Comparison of ENCODE assay signal across 9 mouse cellular contexts in the genomic region with DNA sequence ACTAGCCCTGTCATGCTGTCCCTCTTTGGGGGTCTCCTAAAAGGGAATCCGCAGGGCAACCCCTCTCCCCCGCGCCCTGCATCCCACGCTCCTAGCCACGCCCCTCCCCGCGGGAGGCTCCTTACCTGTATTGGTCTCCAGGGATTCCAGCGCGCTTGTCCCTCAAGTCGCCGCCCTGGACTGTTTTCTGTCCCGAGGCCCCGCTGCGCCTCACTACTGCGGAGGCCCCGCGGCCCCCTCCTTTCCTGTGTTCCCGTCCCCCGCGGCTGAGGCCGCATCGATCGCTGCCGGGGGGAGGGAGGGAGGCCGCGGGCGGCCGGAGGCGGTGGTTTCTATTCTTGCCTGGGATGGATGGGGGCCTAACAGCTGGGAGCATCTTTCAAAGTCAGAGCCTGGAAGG. TPM values are rescaled to one million over a fixed set of nuclear protein-coding genes. Genes with fewer than 3 reads are reported as not detected.
DNase-seq lines count a peak whose midpoint lies in the region; ATAC-seq and TF ChIP-seq lines count a peak whose summit lies in the region.
"Had no signal": no experiment of that assay in that cellular context is flagged by ENCODE, and none has a peak within 500 bp of the region (broad histone marks: within the 10 kb centered on the region; RNA-seq: fewer than 3 reads in every experiment).

A gene (minus strand): TSS at position 212 of the 400 bp plus-strand sequence.

- no peak for TF ChIP-seq CTCF in kidney, postnatal 0 days (IDR thresholded peaks at IDR 0.05; ENCODE audit: low read depth)
- no peak for TF ChIP-seq CTCF in kidney, adult 2 months (conservative IDR thresholded peaks at IDR 0.05; ENCODE audit: insufficient read depth, insufficient read length, low read depth, low read length)
- no peak for TF ChIP-seq CTCF in hindbrain, postnatal 0 days (IDR thresholded peaks at IDR 0.05; ENCODE audit: low read depth)

- no peak for TF ChIP-seq POLR2A in kidney, adult 2 months (IDR thresholded peaks at IDR 0.05; ENCODE audit: low read depth, low read length)

- 0 out of 2 replicates have a peak within 1 kb of the TSS, but pooled peaks have one; percentile 14 for H3K9ac ChIP-seq in kidney, postnatal 0 days (ENCODE audit: low read depth, low read length)
- peak within 1 kb of the TSS; percentile 44; the same call in 1 of the 2 replicates for H3K9ac ChIP-seq in embryonic facial prominence, embryonic 12.5 days
- H3K9ac ChIP-seq in hindbrain, postnatal 0 days (replicated peaks; ENCODE audit: low read length): no peak within 1 kb of the TSS; the same call in 1 of the 2 replicates
- H3K9ac ChIP-seq in midbrain, embryonic 16.5 days (ENCODE audit: low read depth, low read length): 0 out of 2 replicates have a peak within 1 kb of the TSS, but pooled peaks have one; percentile 45

- ATAC-seq in kidney, postnatal 0 days (replicated peaks; ENCODE audit: low FRiP score, low read depth): 0 out of 2 replicates have a peak, but pooled peaks have one; percentile 12
- ATAC-seq in embryonic facial prominence, embryonic 12.5 days (ENCODE audit: insufficient number of reproducible peaks, insufficient read depth, low FRiP score, low TSS enrichment): no peak
- no peak for ATAC-seq in hindbrain, postnatal 0 days
- no peak for ATAC-seq in midbrain, embryonic 16.5 days
- ATAC-seq in cerebellum, adult (ENCODE audit: insufficient number of reproducible peaks, low FRiP score, low TSS enrichment): no peak

- H3K4me2 ChIP-seq in kidney, postnatal 0 days (ENCODE audit: low read length): peak within 1 kb of the TSS; percentile 50
- peak within 1 kb of the TSS; percentile 75 for H3K4me2 ChIP-seq in embryonic facial prominence, embryonic 12.5 days (replicated peaks)
- H3K4me2 ChIP-seq in hindbrain, postnatal 0 days (ENCODE audit: low read depth, low read length): peak within 1 kb of the TSS; percentile 58
- H3K4me2 ChIP-seq in midbrain, embryonic 16.5 days (ENCODE audit: low read length): peak within 1 kb of the TSS; percentile 73

- peaks cover 44% of the 10 kb centered on the region for H3K27me3 ChIP-seq in kidney, postnatal 0 days (ENCODE audit: insufficient read depth, low read length)
- peaks cover 2% of the 10 kb centered on the region for H3K27me3 ChIP-seq in kidney, adult 2 months (replicated peaks; ENCODE audit: control insufficient read depth, insufficient read depth, low read length)
- peaks cover 72% of the 10 kb centered on the region for H3K27me3 ChIP-seq in embryonic facial prominence, embryonic 12.5 days
- peaks cover 52% of the 10 kb centered on the region for H3K27me3 ChIP-seq in hindbrain, postnatal 0 days (ENCODE audit: insufficient read depth, low read length)
- H3K27me3 ChIP-seq in midbrain, embryonic 16.5 days (ENCODE audit: control insufficient read depth, insufficient read depth, low read depth, low read length): peaks cover 59% of the 10 kb centered on the region

- DNase-seq in kidney, postnatal 0 days (ENCODE audit: low spot score): no peak
- no peak for DNase-seq in kidney, adult 2 months
- DNase-seq in hindbrain, postnatal 0 days (ENCODE audit: low spot score): no peak
- no peak for DNase-seq in layer of hippocampus, adult 9-11 months
- DNase-seq in lung, postnatal 36 days: no peak

- H3K27ac ChIP-seq in kidney, postnatal 0 days: no peak within 1 kb of the TSS
- no peak within 1 kb of the TSS for H3K27ac ChIP-seq in kidney, adult 2 months (ENCODE audit: insufficient read depth, low read depth, low read length)
- no peak within 1 kb of the TSS for H3K27ac ChIP-seq in embryonic facial prominence, embryonic 12.5 days
- no peak within 1 kb of the TSS for H3K27ac ChIP-seq in hindbrain, postnatal 0 days
- H3K27ac ChIP-seq in midbrain, embryonic 16.5 days (ENCODE audit: low read length): no peak within 1 kb of the TSS
- H3K27ac ChIP-seq: macrophage had no signal

- peak within 1 kb of the TSS; percentile 24 for H3K4me3 ChIP-seq in kidney, postnatal 0 days (replicated peaks; ENCODE audit: low read depth, low read length)
- no peak within 1 kb of the TSS for H3K4me3 ChIP-seq in kidney, adult 2 months (ENCODE audit: insufficient read depth, low read depth, low read length)
- H3K4me3 ChIP-seq in embryonic facial prominence, embryonic 12.5 days: peak within 1 kb of the TSS; percentile 41
- peak within 1 kb of the TSS; percentile 30 for H3K4me3 ChIP-seq in hindbrain, postnatal 0 days (ENCODE audit: low read length)
- peak within 1 kb of the TSS; percentile 38 for H3K4me3 ChIP-seq in midbrain, embryonic 16.5 days (ENCODE audit: low read depth, low read length)

- H3K9me3 ChIP-seq in kidney, postnatal 0 days (replicated peaks; ENCODE audit: low read length): no peaks in the 10 kb centered on the region
- no peaks in the 10 kb centered on the region for H3K9me3 ChIP-seq in embryonic facial prominence, embryonic 12.5 days
- no peaks in the 10 kb centered on the region for H3K9me3 ChIP-seq in hindbrain, postnatal 0 days (ENCODE audit: low read length)
- no peaks in the 10 kb centered on the region for H3K9me3 ChIP-seq in midbrain, embryonic 16.5 days (replicated peaks; ENCODE audit: control insufficient read depth, low read length, poor library complexity, severe bottlenecking)

- under 1% methylated on average over 29 of the region's 29 CpGs for WGBS in kidney, postnatal 0 days
- WGBS in kidney, adult 2 months: 4% methylated on average over 29 of the region's 29 CpGs
- 3% methylated on average over 29 of the region's 29 CpGs for WGBS in embryonic facial prominence, embryonic 12.5 days
- WGBS in hindbrain, postnatal 0 days: under 1% methylated on average over 29 of the region's 29 CpGs
- under 1% methylated on average over 27 of the region's 29 CpGs for WGBS in midbrain, embryonic 16.5 days

- peaks cover 7% of the 10 kb centered on the region; the same call in 1 of the 2 replicates for H3K4me1 ChIP-seq in kidney, postnatal 0 days (replicated peaks; ENCODE audit: insufficient read depth, low read length)
- H3K4me1 ChIP-seq in kidney, adult 2 months (ENCODE audit: control insufficient read depth, insufficient read depth, low read length): no peaks in the 10 kb centered on the region
- peaks cover 18% of the 10 kb centered on the region for H3K4me1 ChIP-seq in embryonic facial prominence, embryonic 12.5 days
- H3K4me1 ChIP-seq in hindbrain, postnatal 0 days (ENCODE audit: insufficient read depth, low read length): peaks cover 8% of the 10 kb centered on the region; the same call in 1 of the 2 replicates
- peaks cover 12% of the 10 kb centered on the region for H3K4me1 ChIP-seq in midbrain, embryonic 16.5 days (ENCODE audit: control insufficient read depth, insufficient read depth, low read length)

- H3K36me3 ChIP-seq in kidney, postnatal 0 days (ENCODE audit: insufficient read depth, low read length): no peaks in the 10 kb centered on the region
- H3K36me3 ChIP-seq in kidney, adult 2 months (ENCODE audit: control insufficient read depth, insufficient read depth, low read length): no peaks in the 10 kb centered on the region
- no peaks in the 10 kb centered on the region for H3K36me3 ChIP-seq in embryonic facial prominence, embryonic 12.5 days
- H3K36me3 ChIP-seq in hindbrain, postnatal 0 days (ENCODE audit: insufficient read depth, low read length): no peaks in the 10 kb centered on the region
- no peaks in the 10 kb centered on the region for H3K36me3 ChIP-seq in midbrain, embryonic 16.5 days (ENCODE audit: control insufficient read depth, insufficient read depth, low read length)

RNA-seq across cellular contexts. Expression of the gene that starts here (rescaled TPM):
- polyA plus RNA-seq in kidney, postnatal 0 days (2015; fragmentation: Nextera tagmentation; extraction: Ambion mirVana): 0.14 and 0.27 TPM in 2 replicates
- polyA plus RNA-seq in kidney, adult 2 months (2012; rRNA removed): 0.36 and 0.48 TPM in 2 replicates
- polyA plus RNA-seq in embryonic facial prominence, embryonic 12.5 days (2016; fragmentation: Nextera tagmentation; extraction: Ambion mirVana): 0.49 and 0.71 TPM in 2 replicates
- total RNA-seq in hindbrain, postnatal 0 days (2014; rRNA removed): 12.7 and 15.8 TPM in 2 replicates
- polyA plus RNA-seq in hindbrain, postnatal 0 days (2015; fragmentation: Nextera tagmentation; extraction: Ambion mirVana): 3.0 and 3.3 TPM in 2 replicates
- polyA plus RNA-seq in midbrain, embryonic 16.5 days (2015; fragmentation: Nextera tagmentation; extraction: Ambion mirVana): 1.9 and 3.9 TPM in 2 replicates
- polyA plus RNA-seq: macrophage had no signal

Comparison
In these comparisons a context has a peak if more than half of its experiments do, and no peak if none do; other contexts are left out.
1. Peak in ATAC-seq, H3K4me3 ChIP-seq, H3K9ac ChIP-seq and H3K4me2 ChIP-seq in kidney, postnatal 0 days; RNA of the gene not detected or under 1 TPM.